Mouse (Mus musculus): ENCODE results near the gene Ttf2.

- no peak for TF ChIP-seq CTCF (IDR thresholded peaks at IDR 0.05; ENCODE audit: extremely low read depth, insufficient read length, insufficient replicate concordance, low read depth, low read length)
- no peak for TF ChIP-seq POLR2A (IDR thresholded peaks at IDR 0.05; ENCODE audit: low read depth, low read length)
Observed at GRCm38 (mm10) chr3:101012131-101012571, 42.7 kb upstream of the Ttf2 start.

All from small intestine, adult 2 months (tissue).